Mouse (Mus musculus) forelimb bud, embryonic 11.5 days (tissue): ENCODE data around the gene Tut4.
A peak's percentile ranks its signal among the peaks of the same experiment; 100 is the strongest.

Experiments used
- DNase-seq: peaks from one replicate; pipeline ENCODE4 v3.0.0-alpha.2; 2012; ENCODE audit warnings: low read depth, low spot score

Gene Tut4

DNA sequence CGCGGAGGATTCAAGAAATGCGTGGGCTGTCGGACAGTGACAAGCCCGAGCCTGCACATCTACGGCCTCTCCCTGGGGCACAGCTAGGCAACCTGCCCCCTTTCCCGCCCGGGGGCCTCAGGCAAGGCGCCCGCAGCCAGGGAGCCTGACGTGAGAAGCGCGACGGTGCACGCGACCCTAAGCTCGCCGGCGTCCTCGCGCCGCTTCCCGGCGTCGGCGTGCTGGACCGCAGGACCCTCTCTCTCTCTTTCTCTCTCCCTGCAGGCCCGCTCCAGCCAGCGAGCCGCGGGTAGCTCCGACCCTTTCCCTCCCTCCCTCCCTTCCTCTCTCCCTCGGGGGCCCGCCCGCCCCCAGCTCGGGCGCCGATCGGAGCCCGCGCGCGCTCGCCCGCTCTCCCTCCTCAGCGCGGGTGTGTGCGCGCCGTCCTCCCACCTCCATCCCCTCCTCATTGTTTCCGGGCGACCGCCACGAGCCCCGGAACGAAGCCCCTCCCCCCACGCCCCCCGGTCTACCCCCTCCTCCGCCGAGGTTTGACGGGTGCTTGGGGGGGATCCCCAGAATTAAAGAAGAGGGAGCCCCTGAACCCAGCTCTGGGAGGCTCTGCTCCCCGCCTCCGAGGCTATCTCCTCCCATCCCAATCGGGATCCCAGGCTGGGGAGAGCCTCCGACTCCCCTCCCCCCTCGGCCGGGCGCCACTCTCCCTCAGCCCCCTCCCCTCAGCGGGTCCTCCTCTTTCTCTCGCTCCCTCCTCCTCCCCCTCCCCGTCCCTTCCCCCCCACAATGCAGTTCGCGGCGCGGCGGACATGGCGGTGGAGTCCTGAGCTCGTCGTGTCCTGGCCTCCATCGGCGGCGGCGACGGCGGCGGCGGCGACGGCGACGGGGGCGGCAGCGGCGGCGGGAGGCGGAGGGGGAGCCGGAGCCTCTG, at the start of gene Tut4:
TSS of gene Tut4 (plus strand) at position 196 of the 925 bp plus-strand sequence.
- peak; percentile 87 for DNase-seq

GRCm38 (mm10) chr4:108424587-108424986, 34.6 kb upstream of the Tut4 start:
- no peak for DNase-seq

GRCm38 (mm10) chr4:108427719-108428340, 31.4 kb upstream of the Tut4 start:
- no peak for DNase-seq

GRCm38 (mm10) chr4:108428341-108428721, 30.9 kb upstream of the Tut4 start:
- no peak for DNase-seq

- peak; percentile 94 for DNase-seq
Observed at GRCm38 (mm10) chr4:108430656-108431560, 28.3 kb upstream of the Tut4 start.

GRCm38 (mm10) chr4:108431561-108431936, 27.7 kb upstream of the Tut4 start:
- DNase-seq: no peak

- peak; percentile 86 for DNase-seq
Observed at GRCm38 (mm10) chr4:108433341-108433740, 25.9 kb upstream of the Tut4 start.

GRCm38 (mm10) chr4:108434221-108434620, 25.0 kb upstream of the Tut4 start:
- no peak for DNase-seq

GRCm38 (mm10) chr4:108434781-108435180, 24.4 kb upstream of the Tut4 start:
- DNase-seq: no peak

DNA sequence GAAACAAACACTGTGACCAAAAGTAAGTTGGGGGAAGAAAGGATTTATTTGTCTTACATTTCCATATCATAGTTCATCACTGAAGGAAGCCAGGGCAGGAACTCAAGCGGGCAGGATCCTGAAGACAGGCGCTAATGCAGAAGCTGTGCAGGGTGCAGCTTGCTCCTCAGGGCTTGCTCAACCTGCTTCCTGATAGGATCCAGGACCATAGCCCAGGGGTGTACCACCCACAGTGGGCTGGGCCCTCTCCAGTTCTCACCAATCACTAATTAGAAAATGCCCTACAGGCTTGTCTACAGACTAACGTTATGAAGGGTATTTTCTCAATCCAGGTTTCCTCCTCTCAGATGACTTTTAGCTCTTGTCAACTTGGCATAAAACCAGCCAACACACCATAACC, 23.6 kb upstream of the Tut4 start:
- DNase-seq: no peak

DNA sequence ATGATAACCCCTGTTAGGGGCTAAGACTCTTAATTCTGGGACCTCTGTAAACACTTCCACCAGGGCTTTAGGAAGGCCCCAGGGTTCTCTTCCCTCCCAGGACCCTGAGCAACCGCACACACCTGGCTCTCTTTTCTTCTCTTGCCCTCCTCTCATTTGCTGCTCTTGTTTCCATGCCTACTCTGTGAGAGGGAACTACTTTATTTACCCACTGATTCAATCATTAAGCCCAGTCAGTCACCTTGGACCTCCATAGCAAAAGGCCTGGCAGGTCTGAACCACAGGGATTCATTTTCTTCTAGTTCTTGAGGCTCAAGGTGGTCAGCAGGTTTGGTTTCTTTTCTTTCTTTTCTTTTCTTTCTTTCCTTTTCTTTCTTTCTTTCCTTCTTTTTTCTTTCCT, 23.0 kb upstream of the Tut4 start:
- DNase-seq: no peak

GRCm38 (mm10) chr4:108438082-108438840, 21.0 kb upstream of the Tut4 start:
- no peak for DNase-seq

DNA sequence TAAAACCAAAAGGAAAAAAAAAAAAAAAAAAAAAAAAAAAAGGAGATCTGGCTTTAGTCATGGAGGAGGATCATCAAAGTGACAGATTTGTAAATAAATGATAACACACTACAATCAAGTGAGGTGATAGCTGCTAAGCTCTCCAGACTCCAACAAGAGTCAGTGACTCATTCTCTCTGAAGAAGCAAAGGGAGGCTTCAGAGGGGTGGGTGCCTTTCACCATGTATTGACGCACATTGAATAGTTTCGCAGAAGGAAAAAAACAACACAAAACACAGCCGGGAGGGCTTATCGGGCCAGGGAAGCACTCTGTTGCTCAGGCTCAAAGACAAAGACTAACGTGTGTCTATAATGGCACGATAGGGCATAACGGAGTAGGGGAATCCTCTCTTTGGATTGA, 11.1 kb upstream of the Tut4 start:
- DNase-seq: no peak

GRCm38 (mm10) chr4:108456028-108456427, 3.2 kb upstream of the Tut4 start:
- no peak for DNase-seq

GRCm38 (mm10) chr4:108458201-108458741, 955 bp upstream of the Tut4 start:
- no peak for DNase-seq

DNA sequence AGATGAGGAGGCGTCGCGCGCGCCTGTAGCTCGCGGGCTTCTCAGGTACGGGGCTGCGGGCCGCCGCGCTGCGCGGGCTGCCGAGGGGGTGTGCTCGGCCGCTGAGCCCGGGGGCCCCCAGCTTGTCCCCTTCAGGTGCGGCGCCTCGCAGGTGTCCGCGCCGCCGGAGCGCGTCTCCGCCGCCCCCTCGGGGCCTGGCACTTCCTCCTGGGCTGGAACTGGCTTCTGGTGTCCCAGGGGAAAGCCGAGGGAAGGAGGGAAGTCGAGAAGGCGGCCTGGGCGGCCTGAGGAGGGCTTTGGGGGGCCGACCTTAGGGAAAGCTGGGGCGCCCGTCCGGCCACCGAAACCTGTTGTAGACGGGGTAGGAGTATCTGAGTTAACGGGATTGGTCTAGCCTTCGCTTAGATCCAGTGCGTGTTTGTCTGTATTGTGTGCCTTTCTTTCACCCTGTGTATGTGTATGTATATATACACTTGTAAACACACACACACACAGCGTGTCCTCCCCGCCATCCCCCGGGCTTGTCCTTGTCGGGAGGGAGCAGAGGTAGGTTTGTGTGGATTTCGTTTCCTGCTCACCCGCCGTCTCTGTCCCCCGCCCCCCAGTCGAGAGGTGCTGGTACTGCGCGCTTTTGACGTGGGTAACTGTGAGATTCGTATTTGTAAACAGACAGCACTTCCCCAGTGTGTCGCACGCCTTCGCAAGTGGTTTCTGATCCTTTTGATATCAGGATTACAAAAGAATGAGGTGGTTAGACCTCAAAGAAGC, 1.1 kb downstream of the Tut4 start:
- peak; percentile 53 for DNase-seq

- no peak for DNase-seq
Observed at GRCm38 (mm10) chr4:108461262-108461903, 2.2 kb downstream of the Tut4 start.

GRCm38 (mm10) chr4:108473586-108473985, 14.4 kb downstream of the Tut4 start:
- no peak for DNase-seq

GRCm38 (mm10) chr4:108482776-108483175, 23.6 kb downstream of the Tut4 start:
- no peak for DNase-seq

GRCm38 (mm10) chr4:108484230-108484629, 25.0 kb downstream of the Tut4 start:
- DNase-seq: no peak
